Mouse (Mus musculus): ENCODE results near the gene Phlda3.

The Phlda3 gene

GRCm38 (mm10) chr1:135794216-135795134 is 28.6 kb downstream of the Phlda3 start:
- DNase-seq = no peak

GRCm38 (mm10) chr1:135798492-135798891 is 32.6 kb downstream of the Phlda3 start:
- no peak for DNase-seq

GRCm38 (mm10) chr1:135799109-135799627 is 33.2 kb downstream of the Phlda3 start:
- no peak for DNase-seq

GRCm38 (mm10) chr1:135800192-135800950 is 34.5 kb downstream of the Phlda3 start:
- no peak for DNase-seq

- no peak for DNase-seq
Observed at GRCm38 (mm10) chr1:135807546-135807945, 41.6 kb downstream of the Phlda3 start.

GRCm38 (mm10) chr1:135810180-135810579 is 44.3 kb downstream of the Phlda3 start:
- peak; percentile 67 for DNase-seq

- peak; percentile 87 for DNase-seq
Observed at GRCm38 (mm10) chr1:135811016-135811646, 45.2 kb downstream of the Phlda3 start.

- no peak for DNase-seq
Observed at GRCm38 (mm10) chr1:135812205-135812604, 46.3 kb downstream of the Phlda3 start.

- peak; percentile 29 for DNase-seq
Observed at GRCm38 (mm10) chr1:135812618-135813017, 46.7 kb downstream of the Phlda3 start.

GRCm38 (mm10) chr1:135813071-135813470 is 47.2 kb downstream of the Phlda3 start:
- DNase-seq = peak; percentile 49

- peak; percentile 89 for DNase-seq
Observed at GRCm38 (mm10) chr1:135813687-135814395, 47.9 kb downstream of the Phlda3 start.

GRCm38 (mm10) chr1:135814531-135814930 is 48.6 kb downstream of the Phlda3 start:
- peak; percentile 56 for DNase-seq

GRCm38 (mm10) chr1:135817595-135817994 is 51.7 kb downstream of the Phlda3 start:
- DNase-seq = no peak

GRCm38 (mm10) chr1:135818481-135819086 is 52.7 kb downstream of the Phlda3 start, which contains the start of gene Lad1:
Lad1 (plus strand) TSS chr1:135818598.
- DNase-seq = peak; percentile 83
